Mouse (Mus musculus): ENCODE data around the gene Ptov1. TPM values are rescaled to one million over a fixed set of nuclear protein-coding genes. Genes with fewer than 3 reads are reported as not detected.

The Ptov1 gene
- polyA plus RNA-seq, 1 experiment from 2014 or later: 437 TPM

DNA sequence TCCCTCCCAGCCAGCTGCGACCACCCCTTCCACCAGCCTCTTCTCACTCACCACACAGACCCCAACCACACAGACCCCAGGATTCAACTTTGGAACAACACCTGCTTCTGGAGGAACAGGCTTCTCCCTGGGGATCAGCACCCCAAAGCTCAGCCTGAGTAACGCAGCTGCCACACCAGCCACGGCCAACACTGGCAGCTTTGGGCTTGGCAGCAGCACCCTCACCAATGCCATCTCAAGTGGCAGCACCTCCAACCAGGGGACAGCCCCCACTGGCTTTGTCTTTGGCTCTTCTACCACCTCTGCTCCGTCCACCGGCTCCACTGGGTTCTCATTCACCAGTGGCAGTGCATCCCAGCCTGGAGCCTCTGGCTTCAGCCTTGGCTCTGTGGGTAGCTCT is 40.9 kb downstream of the Ptov1 start:
- Histone ChIP-seq H3K9me3 (replicated peaks) (no peaks in the 10 kb centered on the region), H3K4me1 (peaks cover 9% of the 10 kb centered on the region), H3K4me3 (replicated peaks) (no peak overlapping the region), H3K9ac (no peak overlapping the region), H3K36me3 (peaks cover 57% of the 10 kb centered on the region), H3K4me2 (no peak overlapping the region), H3K27me3 (no peaks in the 10 kb centered on the region), H3K27ac (no peak overlapping the region)
- ATAC-seq (replicated peaks; ENCODE audit: low FRiP score): no peak
- WGBS: 96% methylated on average over 5 of the region's 5 CpGs

DNA sequence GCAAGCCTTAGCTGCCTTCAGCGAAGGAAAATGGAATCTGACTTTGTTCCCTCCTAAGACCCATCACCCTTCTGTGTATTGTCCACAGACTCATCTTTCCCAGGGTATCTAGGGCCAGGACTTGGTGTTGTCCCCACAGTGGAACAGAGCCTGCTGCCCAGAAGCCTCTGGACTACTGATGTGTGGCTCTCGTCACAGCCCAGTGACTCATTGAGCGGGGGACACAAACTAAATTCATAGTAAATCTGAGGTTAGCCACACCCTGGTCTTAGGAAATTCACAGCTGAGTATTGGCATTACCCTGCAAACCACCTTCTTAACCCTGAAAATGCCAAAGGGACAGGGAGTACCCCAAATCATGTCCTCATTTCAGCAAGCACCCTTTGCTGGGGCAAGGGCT is 42.8 kb downstream of the Ptov1 start:
- peaks cover 54% of the 10 kb centered on the region for H3K36me3 ChIP-seq
- WGBS: 70% methylated on average over 3 of the region's 3 CpGs
- H3K27ac ChIP-seq: no peak overlapping the region
- H3K4me1 ChIP-seq: peaks cover 20% of the 10 kb centered on the region
- no peak for ATAC-seq (replicated peaks; ENCODE audit: low FRiP score)
- no peak overlapping the region for H3K4me2 ChIP-seq
- H3K27me3 ChIP-seq: no peaks in the 10 kb centered on the region
- H3K4me3 ChIP-seq (replicated peaks): no peak overlapping the region
- no peaks in the 10 kb centered on the region for H3K9me3 ChIP-seq (replicated peaks)
- no peak overlapping the region for H3K9ac ChIP-seq

DNA sequence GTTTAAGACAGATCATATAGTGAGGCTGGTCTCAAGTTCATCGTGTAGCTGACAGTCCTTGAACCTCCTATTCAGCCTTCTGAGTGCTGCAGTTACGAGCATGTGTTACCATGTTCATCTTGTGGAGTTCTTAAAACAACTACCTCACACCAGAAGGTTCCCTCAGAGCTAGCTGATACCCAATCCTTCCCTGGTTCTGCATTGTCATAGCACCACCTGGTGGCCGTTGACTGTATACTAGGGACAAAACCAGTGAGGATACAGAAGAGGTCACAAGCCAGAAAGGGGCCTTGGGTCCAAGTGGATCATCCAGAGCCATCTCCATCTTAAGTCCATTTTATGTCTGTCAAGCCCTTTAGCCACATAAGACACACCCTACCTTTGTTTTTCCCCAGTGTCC is 44.7 kb downstream of the Ptov1 start:
- Histone ChIP-seq H3K4me3 (replicated peaks) (no peak overlapping the region), H3K36me3 (peaks cover 35% of the 10 kb centered on the region), H3K27me3 (no peaks in the 10 kb centered on the region), H3K9me3 (replicated peaks) (no peaks in the 10 kb centered on the region), H3K27ac (no peak overlapping the region), H3K4me2 (no peak overlapping the region), H3K9ac (no peak overlapping the region), H3K4me1 (peaks cover 37% of the 10 kb centered on the region)
- 0 out of 2 replicates have a peak, but pooled peaks have one; percentile 35 for ATAC-seq (replicated peaks; ENCODE audit: low FRiP score)
- 14% methylated on average over 3 of the region's 3 CpGs for WGBS

DNA sequence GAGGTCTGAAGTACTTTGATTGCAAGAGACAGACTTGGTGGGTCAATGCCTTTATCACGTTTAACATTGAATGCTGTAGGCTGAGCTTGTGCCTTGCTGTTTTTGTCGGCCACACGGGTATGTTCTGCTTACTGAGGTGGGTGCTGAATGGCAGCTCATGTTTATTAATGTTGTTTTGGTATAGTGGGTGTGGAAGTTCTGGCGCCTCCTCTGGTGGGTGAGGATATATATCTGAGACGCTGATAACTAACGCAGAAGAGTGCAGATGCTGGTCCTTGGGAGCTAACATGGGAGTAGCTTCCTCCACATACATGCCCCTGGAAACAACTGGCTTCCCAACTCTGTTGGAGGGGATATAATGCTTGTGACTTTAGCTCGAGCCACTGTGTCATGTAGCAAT is 46.2 kb downstream of the Ptov1 start:
- Histone ChIP-seq H3K4me1 (peaks cover 52% of the 10 kb centered on the region), H3K9ac (no peak overlapping the region), H3K27ac (no peak overlapping the region), H3K4me2 (no peak overlapping the region), H3K4me3 (replicated peaks) (no peak overlapping the region), H3K9me3 (replicated peaks) (no peaks in the 10 kb centered on the region), H3K27me3 (no peaks in the 10 kb centered on the region), H3K36me3 (peaks cover 20% of the 10 kb centered on the region)
- WGBS: 46% methylated on average over 7 of the region's 7 CpGs
- ATAC-seq (replicated peaks; ENCODE audit: low FRiP score): no peak

GRCm38 (mm10) chr7:44821666-44822448 is 47.7 kb downstream of the Ptov1 start:
- H3K27me3 ChIP-seq: no peaks in the 10 kb centered on the region
- no peaks in the 10 kb centered on the region for H3K9me3 ChIP-seq (replicated peaks)
- no peak overlapping the region for H3K9ac ChIP-seq
- no peak overlapping the region for H3K27ac ChIP-seq
- WGBS: 78% methylated on average over 7 of the region's 7 CpGs
- no peak overlapping the region for H3K4me3 ChIP-seq (replicated peaks)
- H3K4me2 ChIP-seq: no peak overlapping the region
- no peak for ATAC-seq (replicated peaks; ENCODE audit: low FRiP score)
- H3K4me1 ChIP-seq: peaks cover 64% of the 10 kb centered on the region
- H3K36me3 ChIP-seq: peaks cover 10% of the 10 kb centered on the region; the same call in 1 of the 2 replicates

DNA sequence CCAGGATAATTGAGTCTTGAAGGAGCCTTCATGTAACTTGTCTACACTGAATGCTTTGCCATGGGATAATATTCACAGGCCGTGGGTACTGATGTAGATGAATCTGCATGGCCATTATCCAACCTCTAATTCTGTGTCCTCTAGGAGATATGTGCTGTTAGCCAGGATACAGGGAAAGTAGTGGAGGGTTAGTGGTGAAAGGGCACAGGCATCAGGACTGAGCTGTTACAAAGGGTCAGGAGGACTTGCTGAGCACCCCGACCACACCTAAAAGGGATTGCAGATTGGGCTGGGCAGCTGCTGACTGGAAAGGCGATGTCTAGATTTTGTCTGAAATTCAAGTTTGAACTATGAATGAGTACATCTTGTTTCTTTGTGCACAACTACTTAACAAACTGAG is 49.1 kb downstream of the Ptov1 start:
- Histone ChIP-seq H3K4me3 (replicated peaks) (no peak overlapping the region), H3K4me2 (no peak overlapping the region), H3K27me3 (no peaks in the 10 kb centered on the region), H3K4me1 (peaks cover 64% of the 10 kb centered on the region), H3K27ac (no peak overlapping the region), H3K36me3 (peaks cover 6% of the 10 kb centered on the region; the same call in 1 of the 2 replicates), H3K9me3 (replicated peaks) (no peaks in the 10 kb centered on the region), H3K9ac (no peak overlapping the region)
- 83% methylated on average over 3 of the region's 3 CpGs for WGBS
- ATAC-seq (replicated peaks; ENCODE audit: low FRiP score): no peak

- WGBS: 59% methylated on average over 5 of the region's 5 CpGs
- no peaks in the 10 kb centered on the region for H3K9me3 ChIP-seq (replicated peaks)
- H3K27me3 ChIP-seq: no peaks in the 10 kb centered on the region
- no peak overlapping the region for H3K27ac ChIP-seq
- no peak overlapping the region for H3K4me3 ChIP-seq (replicated peaks)
- peaks cover 69% of the 10 kb centered on the region for H3K4me1 ChIP-seq
- peaks cover 4% of the 10 kb centered on the region; the same call in 1 of the 2 replicates for H3K36me3 ChIP-seq
- peak overlapping the region; percentile 77 for H3K4me2 ChIP-seq
- ATAC-seq (replicated peaks; ENCODE audit: low FRiP score): no peak
- peak overlapping the region; percentile 9; the same call in 1 of the 2 replicates for H3K9ac ChIP-seq
Measured at GRCm38 (mm10) chr7:44819863-44820262, 49.7 kb downstream of the Ptov1 start.

DNA sequence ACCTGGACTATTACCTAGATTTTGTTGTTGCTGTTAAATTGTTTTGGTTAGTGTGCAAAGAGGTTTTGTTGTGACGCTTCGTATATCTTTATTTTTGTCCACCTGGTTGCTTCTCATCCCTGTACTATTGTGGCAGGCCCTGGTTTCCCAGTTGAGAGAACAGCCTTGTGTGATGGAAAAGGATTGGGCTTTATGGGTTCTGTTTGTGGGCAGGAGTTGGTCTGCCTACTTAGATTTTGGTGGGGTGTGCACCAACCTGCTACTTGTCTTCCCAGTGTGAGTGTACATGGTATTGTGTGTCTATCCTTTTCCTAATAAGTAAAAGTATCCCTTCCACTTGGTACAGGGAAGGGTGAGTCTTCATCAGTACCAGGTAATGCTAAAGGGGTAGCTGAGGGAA is 50.2 kb downstream of the Ptov1 start:
- peaks cover 4% of the 10 kb centered on the region for H3K36me3 ChIP-seq
- ATAC-seq (replicated peaks; ENCODE audit: low FRiP score): no peak
- H3K4me3 ChIP-seq (replicated peaks): peak overlapping the region; percentile 86; the same call in 1 of the 2 replicates
- WGBS: 88% methylated on average over 2 of the region's 2 CpGs
- peak overlapping the region; percentile 37; the same call in 1 of the 2 replicates for H3K9ac ChIP-seq
- no peaks in the 10 kb centered on the region for H3K9me3 ChIP-seq (replicated peaks)
- peaks cover 69% of the 10 kb centered on the region for H3K4me1 ChIP-seq
- 0 out of 2 replicates have a peak overlapping the region, but pooled peaks have one; percentile 32 for H3K27ac ChIP-seq
- peak overlapping the region; percentile 77 for H3K4me2 ChIP-seq
- no peaks in the 10 kb centered on the region for H3K27me3 ChIP-seq

GRCm38 (mm10) chr7:44818751-44819235 is 50.8 kb downstream of the Ptov1 start:
- peak overlapping the region; percentile 32; the same call in 1 of the 2 replicates for H3K27ac ChIP-seq
- H3K4me2 ChIP-seq: peak overlapping the region; percentile 77
- WGBS: 41% methylated on average over 6 of the region's 6 CpGs
- H3K36me3 ChIP-seq: peaks cover 9% of the 10 kb centered on the region
- H3K4me3 ChIP-seq (replicated peaks): peak overlapping the region; percentile 86
- H3K4me1 ChIP-seq: peaks cover 67% of the 10 kb centered on the region
- no peak for ATAC-seq (replicated peaks; ENCODE audit: low FRiP score)
- no peaks in the 10 kb centered on the region for H3K9me3 ChIP-seq (replicated peaks)
- H3K27me3 ChIP-seq: no peaks in the 10 kb centered on the region
- peak overlapping the region; percentile 37 for H3K9ac ChIP-seq

- WGBS: 36% methylated on average over 2 of the region's 2 CpGs
- H3K4me3 ChIP-seq (replicated peaks): peak overlapping the region; percentile 86
- no peaks in the 10 kb centered on the region for H3K27me3 ChIP-seq
- H3K36me3 ChIP-seq: peaks cover 14% of the 10 kb centered on the region
- H3K27ac ChIP-seq: peak overlapping the region; percentile 98; the same call in 1 of the 2 replicates
- H3K9me3 ChIP-seq (replicated peaks): no peaks in the 10 kb centered on the region
- peak overlapping the region; percentile 77 for H3K4me2 ChIP-seq
- no peak for ATAC-seq (replicated peaks; ENCODE audit: low FRiP score)
- peak overlapping the region; percentile 90 for H3K9ac ChIP-seq
- peaks cover 61% of the 10 kb centered on the region for H3K4me1 ChIP-seq
Measured at GRCm38 (mm10) chr7:44818164-44818563, 51.4 kb downstream of the Ptov1 start.

DNA sequence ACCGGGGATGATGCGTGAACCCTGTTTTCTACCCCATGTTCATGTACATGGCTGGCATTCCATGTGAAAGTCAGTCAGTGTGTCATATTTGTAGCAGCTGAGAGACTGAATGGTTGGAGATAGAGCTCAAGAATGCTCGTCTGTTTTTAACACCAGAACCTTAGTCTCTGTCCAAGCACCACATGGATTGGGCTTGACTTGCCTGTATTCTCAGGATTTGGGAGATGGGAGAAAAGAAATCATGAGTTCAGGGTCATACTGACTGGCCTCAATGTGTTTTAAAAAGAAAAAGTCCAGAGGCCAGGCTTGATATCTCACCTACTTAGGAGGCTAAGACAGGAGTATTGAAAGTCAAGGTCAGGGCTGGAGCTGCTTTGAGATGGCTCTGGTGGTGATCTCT is 52.1 kb downstream of the Ptov1 start:
- H3K4me2 ChIP-seq: peak overlapping the region; percentile 77
- 24% methylated on average over 3 of the region's 3 CpGs for WGBS
- H3K4me3 ChIP-seq (replicated peaks): peak overlapping the region; percentile 86
- no peaks in the 10 kb centered on the region for H3K27me3 ChIP-seq
- no peak for ATAC-seq (replicated peaks; ENCODE audit: low FRiP score)
- H3K9ac ChIP-seq: peak overlapping the region; percentile 90
- H3K9me3 ChIP-seq (replicated peaks): no peaks in the 10 kb centered on the region
- peaks cover 16% of the 10 kb centered on the region for H3K36me3 ChIP-seq
- peaks cover 56% of the 10 kb centered on the region for H3K4me1 ChIP-seq
- H3K27ac ChIP-seq: peak overlapping the region; percentile 98

- peak within 1 kb of the TSS; percentile 77 for H3K4me2 ChIP-seq
- H3K9ac ChIP-seq: peak within 1 kb of the TSS; percentile 90
- no peaks in the 10 kb centered on the region for H3K9me3 ChIP-seq (replicated peaks)
- H3K27ac ChIP-seq: peak within 1 kb of the TSS; percentile 98
- ATAC-seq (replicated peaks; ENCODE audit: low FRiP score): peak; percentile 40
- H3K4me3 ChIP-seq (replicated peaks): peak within 1 kb of the TSS; percentile 86
- peaks cover 54% of the 10 kb centered on the region for H3K4me1 ChIP-seq
- WGBS: under 1% methylated on average over 54 of the region's 57 CpGs
- H3K27me3 ChIP-seq: no peaks in the 10 kb centered on the region
- H3K36me3 ChIP-seq: peaks cover 21% of the 10 kb centered on the region
Measured at GRCm38 (mm10) chr7:44816470-44817021, 53.0 kb downstream of the Ptov1 start, which contains the start of gene Atf5. TSS of gene Atf5 (minus strand) at chr7:44816658.
